Mouse (Mus musculus) liver, postnatal 0 days (tissue): Measurements from ENCODE around the gene Lonp2.

Source experiments
- CTCF ChIP-seq: sonication (generic); IDR thresholded peaks from 2 replicates; pipeline ENCODE4 v1.5.1; 2016; ENCODE audit warnings: antibody characterized with exemption, low read depth
- EP300 ChIP-seq: IDR thresholded peaks from 2 replicates; pipeline ENCODE4 v1.6.1; 2016; ENCODE audit warnings: antibody characterized with exemption, low read depth, mild to moderate bottlenecking

DNA sequence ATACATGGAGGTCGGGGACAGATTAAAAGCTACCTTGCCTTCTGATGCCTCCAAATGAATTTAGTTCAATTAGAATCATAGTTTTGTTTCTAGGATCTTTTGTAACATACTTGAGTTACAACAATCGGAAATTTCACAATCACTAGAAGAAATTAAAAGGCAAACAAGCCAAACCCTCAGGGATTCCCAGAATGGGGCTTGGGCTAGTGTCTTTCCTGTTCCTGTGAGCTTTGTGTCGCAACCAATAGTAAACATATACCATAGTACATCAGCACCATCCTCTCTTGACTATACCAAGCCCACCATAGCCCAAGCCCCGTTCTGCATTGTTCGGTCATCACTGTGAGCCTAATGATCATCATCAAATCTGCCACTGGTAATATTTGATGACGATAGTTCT lies 24.5 kb upstream of the Lonp2 start:
- TF ChIP-seq CTCF (no peak), EP300 (no peak)
